Mouse (Mus musculus) layer of hippocampus, adult 18-20 months (tissue): ENCODE measurements around the gene Kat2a. TPM values are rescaled to one million over a fixed set of nuclear protein-coding genes. Genes with fewer than 3 reads are reported as not detected.

Experiments
- DNase-seq, 2 experiments: peaks; one replicate each; pipeline ENCODE4 v3.0.0; 2022; ENCODE audit warnings: low spot score in 2 of 2
- total RNA-seq, 2 experiments: library from RNA; stranded (reverse); gene quantifications; 2 replicates each; pipeline ENCODE4 v1.2.3; 2021

The Kat2a gene
- total RNA-seq, 2 experiments from 2014 or later: 53.9 to 58.0 TPM

GRCm38 (mm10) chr11:100713174-100713573 lies 909 bp upstream of the Kat2a start:
- no peak for DNase-seq

- no peak for DNase-seq
These were observed 1.3 kb downstream of the Kat2a start for GRCm38 (mm10) chr11:100710977-100711376.

GRCm38 (mm10) chr11:100710528-100710927 lies 1.7 kb downstream of the Kat2a start:
- DNase-seq: no peak

GRCm38 (mm10) chr11:100709201-100709810 lies 3.0 kb downstream of the Kat2a start:
- DNase-seq: no peak

GRCm38 (mm10) chr11:100705095-100705747 lies 7.0 kb downstream of the Kat2a start:
- no peak for DNase-seq

GRCm38 (mm10) chr11:100703851-100704531 lies 8.3 kb downstream of the Kat2a start, which contains the start of gene Dhx58:
Gene Dhx58 (minus strand): TSS chr11:100704271.
- DNase-seq: no peak

GRCm38 (mm10) chr11:100703366-100703765 lies 8.9 kb downstream of the Kat2a start:
- DNase-seq: no peak

GRCm38 (mm10) chr11:100702906-100703305 lies 9.4 kb downstream of the Kat2a start:
- no peak for DNase-seq

- peak in 1 of 2 experiments; percentile 78 for DNase-seq
These were observed 10.0 kb downstream of the Kat2a start for GRCm38 (mm10) chr11:100702081-100702851.

- no peak for DNase-seq
These were observed 11.0 kb downstream of the Kat2a start for GRCm38 (mm10) chr11:100701301-100701700.

- no peak for DNase-seq
These were observed 11.6 kb downstream of the Kat2a start for GRCm38 (mm10) chr11:100700710-100701109.

GRCm38 (mm10) chr11:100697921-100698320 lies 14.3 kb downstream of the Kat2a start:
- no peak for DNase-seq

- peak in 1 of 2 experiments; percentile 79 for DNase-seq
These were observed 17.3 kb downstream of the Kat2a start for GRCm38 (mm10) chr11:100694926-100695325.

GRCm38 (mm10) chr11:100693154-100693553 lies 19.1 kb downstream of the Kat2a start:
- no peak for DNase-seq

GRCm38 (mm10) chr11:100692164-100692616 lies 20.1 kb downstream of the Kat2a start, which contains the start of gene Zfp385c:
Gene Zfp385c (minus strand): TSS chr11:100692455.
- no peak for DNase-seq

- no peak for DNase-seq
These were observed 21.9 kb downstream of the Kat2a start for GRCm38 (mm10) chr11:100690389-100690788.

- DNase-seq: no peak
These were observed 23.8 kb downstream of the Kat2a start for GRCm38 (mm10) chr11:100688443-100688842.

GRCm38 (mm10) chr11:100687265-100687664 lies 25.0 kb downstream of the Kat2a start:
- DNase-seq: no peak

- no peak for DNase-seq
These were observed 26.9 kb downstream of the Kat2a start for GRCm38 (mm10) chr11:100685371-100685770.

- DNase-seq: no peak
These were observed 28.2 kb downstream of the Kat2a start for GRCm38 (mm10) chr11:100684084-100684483.

GRCm38 (mm10) chr11:100682526-100682925 lies 29.7 kb downstream of the Kat2a start:
- no peak for DNase-seq
